Mouse (Mus musculus) kidney, postnatal 0 days (tissue): ENCODE results near the gene Hspb11. TPM values are rescaled to one million over a fixed set of nuclear protein-coding genes. Genes with fewer than 3 reads are reported as not detected.

Experiments used
- ATAC-seq: fragments of 200-750 bp; cut with Nextera tagmentation; replicated peaks from 2 replicates; pipeline ENCODE4 v1.8.0; 2017; ENCODE audit warnings: low read depth, moderate number of reproducible peaks, moderate TSS enrichment, moderate library complexity; ENCODE audit not compliant: low FRiP score
- DNase-seq: peaks from one replicate; pipeline ENCODE4 v3.0.0-alpha.2; 2016; ENCODE audit warnings: low spot score
- H3K27ac ChIP-seq: fragments of 300-500 bp; sonication (generic); 2 replicates; pipeline ENCODE4 v1.5.1; 2014; ENCODE audit warnings: mild to moderate bottlenecking
- H3K27me3 ChIP-seq: fragments of 300-500 bp; sonication (generic); 2 replicates; pipeline ENCODE4 v1.6.1; 2014; ENCODE audit warnings: low read length, mixed read lengths; ENCODE audit not compliant: insufficient read depth
- H3K36me3 ChIP-seq: fragments of 300-500 bp; sonication (generic); 2 replicates; pipeline ENCODE4 v1.6.1; 2014; ENCODE audit warnings: low read length, mixed read lengths; ENCODE audit not compliant: insufficient read depth
- H3K4me1 ChIP-seq: fragments of 300-500 bp; sonication (generic); replicated peaks from 2 replicates; pipeline ENCODE4 v1.6.1; 2014; ENCODE audit warnings: antibody characterized with exemption, low read length, mixed read lengths; ENCODE audit not compliant: insufficient read depth
- H3K4me2 ChIP-seq: fragments of 300-500 bp; sonication (generic); 2 replicates; pipeline ENCODE4 v1.6.1; 2014; ENCODE audit warnings: mild to moderate bottlenecking, low read length, moderate library complexity, mixed read lengths
- H3K4me3 ChIP-seq: fragments of 300-500 bp; sonication (generic); replicated peaks from 2 replicates; pipeline ENCODE4 v1.5.1; 2014; ENCODE audit warnings: low read depth, low read length
- H3K9ac ChIP-seq: fragments of 300-500 bp; sonication (generic); 2 replicates; pipeline ENCODE4 v1.6.1; 2014; ENCODE audit warnings: low read depth, low read length
- H3K9me3 ChIP-seq: fragments of 300-500 bp; sonication (generic); replicated peaks from 2 replicates; pipeline ENCODE4 v1.6.1; 2016; ENCODE audit warnings: low read length, inconsistent platforms, mixed read lengths
- CTCF ChIP-seq: IDR thresholded peaks from 2 replicates; pipeline ENCODE4 v1.5.1; 2016; ENCODE audit warnings: antibody characterized with exemption, low read depth, mild to moderate bottlenecking, moderate library complexity
- WGBS: fragments of 180-500 bp; shearing (Covaris S2); extraction: QIAGEN DNeasy Blood & Tissue Kit; methylation state at CpG from one replicate; pipeline ENCODE4 v1.1.7; 2014; 5-methylcytosine and 5-hydroxymethylcytosine counted together
- polyA plus RNA-seq: library from polyadenylated mRNA; unstranded; fragments of >200 nt; fragmentation: Nextera tagmentation; extraction: Ambion mirVana; gene quantifications from 2 replicates; pipeline ENCODE4 v1.2.1, GENCODE M21; 2015

Hspb11 gene
- polyA plus RNA-seq = 53.7 and 56.7 TPM in 2 replicates

- Histone ChIP-seq H3K4me3 (peak within 1 kb of the TSS; percentile 93), H3K36me3 (no peaks in the 10 kb centered on the region), H3K9me3 (no peaks in the 10 kb centered on the region), H3K4me2 (peak within 1 kb of the TSS; percentile 83), H3K4me1 (peaks cover 3% of the 10 kb centered on the region; the same call in 1 of the 2 replicates), H3K27ac (peak within 1 kb of the TSS; percentile 81), H3K27me3 (no peaks in the 10 kb centered on the region), H3K9ac (peak within 1 kb of the TSS; percentile 80)
- peak; percentile 97 for DNase-seq
- peak; percentile 97 for ATAC-seq
- WGBS = under 1% methylated on average over 88 of the region's 101 CpGs
- TF ChIP-seq CTCF = peak; percentile 47
Measured at GRCm38 (mm10) chr4:107253125-107254091, at the start of gene Hspb11, which contains the start of gene Lrrc42. Gene Hspb11 (plus strand): TSS chr4:107253593. Gene Lrrc42 (minus strand): TSS chr4:107253532.

- Histone ChIP-seq H3K9ac (no peak overlapping the region), H3K4me3 (no peak overlapping the region), H3K27me3 (no peaks in the 10 kb centered on the region), H3K4me2 (no peak overlapping the region), H3K27ac (no peak overlapping the region), H3K4me1 (no peaks in the 10 kb centered on the region), H3K36me3 (peaks cover 34% of the 10 kb centered on the region), H3K9me3 (no peaks in the 10 kb centered on the region)
- DNase-seq = no peak
- no peak for TF ChIP-seq CTCF
- 89% methylated on average over 2 of the region's 2 CpGs for WGBS
- ATAC-seq = no peak
Measured at GRCm38 (mm10) chr4:107207016-107207415, 46.4 kb upstream of the Hspb11 start.

GRCm38 (mm10) chr4:107208880-107209279, 44.5 kb upstream of the Hspb11 start, which contains the start of gene Ldlrad1:
Gene Ldlrad1 (plus strand): TSS chr4:107209180.
- ATAC-seq = no peak
- no peak within 1 kb of the TSS for H3K27ac ChIP-seq

GRCm38 (mm10) chr4:107210483-107211097, 42.8 kb upstream of the Hspb11 start:
- no peaks in the 10 kb centered on the region for H3K9me3 ChIP-seq
- DNase-seq = peak; percentile 47
- WGBS = 48% methylated on average over 5 of the region's 5 CpGs
- ATAC-seq = no peak
- no peak overlapping the region for H3K4me3 ChIP-seq
- 0 out of 2 replicates have a peak, but pooled peaks cover 9% of the 10 kb centered on the region for H3K36me3 ChIP-seq
- no peak overlapping the region for H3K9ac ChIP-seq
- H3K27ac ChIP-seq = no peak overlapping the region
- no peak overlapping the region for H3K4me2 ChIP-seq
- no peaks in the 10 kb centered on the region for H3K4me1 ChIP-seq
- TF ChIP-seq CTCF = no peak
- no peaks in the 10 kb centered on the region for H3K27me3 ChIP-seq

More at GRCm38 (mm10) chr4:107208880-107209279, 44.5 kb upstream of the Hspb11 start, which contains the start of gene Ldlrad1:
- no peak for DNase-seq
- Histone ChIP-seq H3K4me3 (no peak within 1 kb of the TSS), H3K36me3 (peaks cover 22% of the 10 kb centered on the region; the same call in 1 of the 2 replicates), H3K27me3 (no peaks in the 10 kb centered on the region), H3K9me3 (no peaks in the 10 kb centered on the region), H3K4me2 (no peak within 1 kb of the TSS), H3K9ac (no peak within 1 kb of the TSS), H3K4me1 (no peaks in the 10 kb centered on the region)
- WGBS = 66% methylated on average over 3 of the region's 3 CpGs
- TF ChIP-seq CTCF = no peak

- Histone ChIP-seq H3K27ac (no peak overlapping the region), H3K4me3 (no peak overlapping the region), H3K27me3 (no peaks in the 10 kb centered on the region), H3K4me1 (no peaks in the 10 kb centered on the region), H3K4me2 (no peak overlapping the region), H3K9ac (no peak overlapping the region), H3K9me3 (no peaks in the 10 kb centered on the region), H3K36me3 (0 out of 2 replicates have a peak, but pooled peaks cover 9% of the 10 kb centered on the region)
- no peak for TF ChIP-seq CTCF
- no peak for DNase-seq
- ATAC-seq = no peak
- WGBS = 74% methylated on average over 4 of the region's 4 CpGs
Measured at GRCm38 (mm10) chr4:107211465-107211864, 41.9 kb upstream of the Hspb11 start.

GRCm38 (mm10) chr4:107211936-107212335, 41.5 kb upstream of the Hspb11 start:
- H3K9ac ChIP-seq = no peak overlapping the region
- H3K27me3 ChIP-seq = no peaks in the 10 kb centered on the region
- H3K4me1 ChIP-seq = no peaks in the 10 kb centered on the region
- H3K36me3 ChIP-seq = 0 out of 2 replicates have a peak, but pooled peaks cover 9% of the 10 kb centered on the region
- H3K27ac ChIP-seq = no peak overlapping the region
- no peak for TF ChIP-seq CTCF
- no peak overlapping the region for H3K4me2 ChIP-seq
- DNase-seq (no peak), ATAC-seq (no peak)
- H3K9me3 ChIP-seq = no peaks in the 10 kb centered on the region
- H3K4me3 ChIP-seq = no peak overlapping the region
- 84% methylated on average over 5 of the region's 5 CpGs for WGBS
